8 mouse cellular contexts compared by ENCODE assay signal in the genomic region with DNA sequence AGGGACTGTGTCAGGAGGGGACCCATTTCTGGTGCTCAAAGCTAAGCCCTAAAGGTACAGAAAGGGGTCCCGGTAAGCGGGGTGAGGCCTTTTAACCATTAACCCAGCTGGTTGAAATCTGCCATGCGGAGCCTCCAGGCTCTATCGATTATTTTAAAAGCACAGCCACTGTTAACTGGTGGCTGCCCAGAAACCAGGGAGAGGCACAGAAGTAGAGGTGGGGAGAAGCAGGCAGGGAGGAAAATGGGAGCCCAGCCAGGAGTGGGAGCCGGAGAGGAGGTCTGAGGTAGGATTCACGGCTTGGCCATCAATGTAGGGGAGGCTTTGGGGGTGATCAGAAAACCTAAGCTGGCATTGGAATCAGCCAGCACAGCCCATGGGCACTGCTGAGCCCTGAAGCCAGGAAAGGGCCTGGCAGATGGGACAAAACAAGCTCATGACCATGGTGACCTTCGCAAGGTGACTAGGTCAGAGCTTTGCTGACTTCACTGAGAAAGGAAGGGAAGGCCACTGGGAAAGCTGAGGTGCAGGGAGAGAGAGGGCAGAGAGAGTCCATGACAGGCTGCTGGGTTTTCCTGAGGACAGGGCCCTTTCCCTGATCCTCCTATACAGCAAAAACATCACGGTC. TPM values are rescaled to one million over a fixed set of nuclear protein-coding genes. Genes with fewer than 3 reads are reported as not detected.
DNase-seq lines count a peak whose midpoint lies in the region; ATAC-seq and TF ChIP-seq lines count a peak whose summit lies in the region.
"Had no signal": no experiment of that assay in that cellular context is flagged by ENCODE, and none has a peak within 500 bp of the region (broad histone marks: within the 10 kb centered on the region; RNA-seq: fewer than 3 reads in every experiment).

No protein-coding gene starts in this region.

- H3K9ac ChIP-seq in heart, embryonic 11.5 days (ENCODE audit: low read depth, low read length), result no peak overlapping the region
- H3K9ac ChIP-seq in intestine, embryonic 14.5 days (ENCODE audit: low read length), result no peak overlapping the region
- peak overlapping the region; percentile 61 for H3K9ac ChIP-seq in liver, postnatal 0 days (replicated peaks)
- H3K9ac ChIP-seq: midbrain, embryonic 12.5 days had no signal

- H3K27ac ChIP-seq in layer of hippocampus, adult 2 months, result peak overlapping the region; percentile 78
- peak overlapping the region; percentile 69 for H3K27ac ChIP-seq in heart, embryonic 11.5 days (ENCODE audit: low read depth, low read length)
- peak overlapping the region; percentile 80 for H3K27ac ChIP-seq in intestine, embryonic 14.5 days (ENCODE audit: low read depth)
- peak overlapping the region; percentile 95 for H3K27ac ChIP-seq in liver, postnatal 0 days (ENCODE audit: low read depth)
- H3K27ac ChIP-seq: midbrain, embryonic 12.5 days had no signal

- H3K27me3 ChIP-seq in heart, embryonic 11.5 days (ENCODE audit: control insufficient read depth, insufficient read depth, low read length), result no peaks in the 10 kb centered on the region; the same call in 1 of the 2 replicates
- H3K27me3 ChIP-seq in intestine, embryonic 14.5 days (replicated peaks; ENCODE audit: control insufficient read depth, insufficient read depth, low read length), result no peaks in the 10 kb centered on the region
- no peaks in the 10 kb centered on the region for H3K27me3 ChIP-seq in liver, postnatal 0 days (ENCODE audit: insufficient read depth, low read length)
- H3K27me3 ChIP-seq: midbrain, embryonic 12.5 days had no signal

- no peak for DNase-seq in layer of hippocampus, adult 2 months (ENCODE audit: low spot score in 2 of 2)
- no peak for DNase-seq in layer of hippocampus, adult 9-10 months (ENCODE audit: low spot score)
- DNase-seq in intestine, embryonic 14.5 days (ENCODE audit: low spot score), result peak; percentile 54
- DNase-seq in liver, postnatal 0 days, result peak; percentile 52
- DNase-seq in frontal cortex, postnatal 25 days (ENCODE audit: low spot score in 2 of 2), result no peak
- no peak for DNase-seq in gastrocnemius, postnatal 25 days

- 75% methylated on average over 8 of the region's 8 CpGs for WGBS in heart, embryonic 11.5 days (ENCODE audit: insufficient replicate concordance)
- WGBS in intestine, embryonic 14.5 days, result 66% methylated on average over 8 of the region's 8 CpGs
- 65% methylated on average over 8 of the region's 8 CpGs for WGBS in liver, postnatal 0 days (ENCODE audit: insufficient replicate concordance)

- peaks cover 19% of the 10 kb centered on the region for H3K4me1 ChIP-seq in heart, embryonic 11.5 days (ENCODE audit: control insufficient read depth, insufficient read depth, low read length)
- peaks cover 5% of the 10 kb centered on the region; the same call in 1 of the 2 replicates for H3K4me1 ChIP-seq in intestine, embryonic 14.5 days (replicated peaks; ENCODE audit: control insufficient read depth, insufficient read depth, low read length)
- peaks cover 58% of the 10 kb centered on the region for H3K4me1 ChIP-seq in liver, postnatal 0 days (ENCODE audit: insufficient read depth)
- H3K4me1 ChIP-seq: midbrain, embryonic 12.5 days had no signal

- ATAC-seq in heart, embryonic 11.5 days (replicated peaks; ENCODE audit: insufficient number of reproducible peaks, low FRiP score, low TSS enrichment), result no peak
- ATAC-seq in intestine, embryonic 14.5 days (replicated peaks; ENCODE audit: low FRiP score, low TSS enrichment, low read depth), result no peak
- ATAC-seq in liver, postnatal 0 days, result peak; percentile 85

- TF ChIP-seq EP300 in liver, postnatal 0 days (IDR thresholded peaks at IDR 0.05; ENCODE audit: low read depth), result no peak

- no peaks in the 10 kb centered on the region; the same call in 1 of the 2 replicates for H3K36me3 ChIP-seq in heart, embryonic 11.5 days (ENCODE audit: control insufficient read depth, insufficient read depth, low read length)
- peaks cover 16% of the 10 kb centered on the region for H3K36me3 ChIP-seq in intestine, embryonic 14.5 days (ENCODE audit: control insufficient read depth, insufficient read depth, low read length)
- peaks cover 4% of the 10 kb centered on the region for H3K36me3 ChIP-seq in liver, postnatal 0 days (replicated peaks; ENCODE audit: insufficient read depth, low read length)

- no peak overlapping the region for H3K4me3 ChIP-seq in layer of hippocampus, adult 2 months
- no peak overlapping the region for H3K4me3 ChIP-seq in heart, embryonic 11.5 days (ENCODE audit: low read depth, low read length)
- no peak overlapping the region for H3K4me3 ChIP-seq in intestine, embryonic 14.5 days (ENCODE audit: low read depth, low read length)
- no peak overlapping the region for H3K4me3 ChIP-seq in liver, postnatal 0 days (ENCODE audit: low read depth, low read length)
- H3K4me3 ChIP-seq: midbrain, embryonic 12.5 days had no signal

- no peak for TF ChIP-seq CTCF in layer of hippocampus, adult 2 months (conservative IDR thresholded peaks at IDR 0.05)
- no peak for TF ChIP-seq CTCF in liver, postnatal 0 days (IDR thresholded peaks at IDR 0.05; ENCODE audit: low read depth)

- no peaks in the 10 kb centered on the region for H3K9me3 ChIP-seq in heart, embryonic 11.5 days (replicated peaks; ENCODE audit: control insufficient read depth, low read length)
- no peaks in the 10 kb centered on the region for H3K9me3 ChIP-seq in intestine, embryonic 14.5 days (ENCODE audit: control insufficient read depth, low read length)
- no peaks in the 10 kb centered on the region for H3K9me3 ChIP-seq in liver, postnatal 0 days (ENCODE audit: low read length)
- H3K9me3 ChIP-seq: midbrain, embryonic 12.5 days had no signal

- H3K4me2 ChIP-seq in heart, embryonic 11.5 days, result no peak overlapping the region
- no peak overlapping the region for H3K4me2 ChIP-seq in intestine, embryonic 14.5 days (ENCODE audit: low read length)
- H3K4me2 ChIP-seq in liver, postnatal 0 days (ENCODE audit: low read depth, low read length), result peak overlapping the region; percentile 15
- H3K4me2 ChIP-seq: midbrain, embryonic 12.5 days had no signal

RNA-seq across cellular contexts. Expression of a gene that starts 12.3 kb away (rescaled TPM):
- total RNA-seq in layer of hippocampus, adult 2 months (2021), result 10 to 100 TPM; 76.6 to 80.3 TPM
- 17.5 and 19.5 TPM in 2 replicates for polyA plus RNA-seq in heart, embryonic 11.5 days (2014; fragmentation: Nextera tagmentation; extraction: Ambion mirVana)
- 26.8 and 28.1 TPM in 2 replicates for polyA plus RNA-seq in intestine, embryonic 14.5 days (2014; fragmentation: Nextera tagmentation; extraction: Ambion mirVana)
- 8.3 and 10.7 TPM in 2 replicates for polyA plus RNA-seq in liver, postnatal 0 days (2015; fragmentation: Nextera tagmentation; extraction: Ambion mirVana)
- total RNA-seq in gastrocnemius, postnatal 25 days (2021), result 10 to 100 TPM; 34.1 to 43.6 TPM

RNA-seq across cellular contexts. Expression of a gene that starts 22.2 kb away (rescaled TPM):
- 10 to 100 TPM; 13.6 TPM for total RNA-seq in layer of hippocampus, adult 2 months (2021)
- polyA plus RNA-seq in heart, embryonic 11.5 days (2014; fragmentation: Nextera tagmentation; extraction: Ambion mirVana), result 15.2 and 19.8 TPM in 2 replicates
- 27.5 and 28.0 TPM in 2 replicates for polyA plus RNA-seq in intestine, embryonic 14.5 days (2014; fragmentation: Nextera tagmentation; extraction: Ambion mirVana)
- 6.1 and 6.6 TPM in 2 replicates for polyA plus RNA-seq in liver, postnatal 0 days (2015; fragmentation: Nextera tagmentation; extraction: Ambion mirVana)
- total RNA-seq in gastrocnemius, postnatal 25 days (2021), result 1 to 10 TPM; 2.6 to 3.0 TPM

RNA-seq across cellular contexts. Expression of a gene that starts 55.7 kb away (rescaled TPM):
- 10 to 100 TPM; 25.0 to 28.0 TPM for total RNA-seq in layer of hippocampus, adult 2 months (2021)
- polyA plus RNA-seq in heart, embryonic 11.5 days (2014; fragmentation: Nextera tagmentation; extraction: Ambion mirVana), result 11.2 and 16.7 TPM in 2 replicates
- 14.6 and 15.4 TPM in 2 replicates for polyA plus RNA-seq in intestine, embryonic 14.5 days (2014; fragmentation: Nextera tagmentation; extraction: Ambion mirVana)
- 5.8 and 6.8 TPM in 2 replicates for polyA plus RNA-seq in liver, postnatal 0 days (2015; fragmentation: Nextera tagmentation; extraction: Ambion mirVana)
- 10 to 100 TPM in 1 of 2 experiments, 1 to 10 TPM in 1; 9.6 to 10.0 TPM for total RNA-seq in gastrocnemius, postnatal 25 days (2021)

RNA-seq across cellular contexts. Expression of a gene that starts 56.1 kb away (rescaled TPM):
- total RNA-seq in layer of hippocampus, adult 2 months (2021), result 10 to 100 TPM; 75.2 to 81.3 TPM
- polyA plus RNA-seq in heart, embryonic 11.5 days (2014; fragmentation: Nextera tagmentation; extraction: Ambion mirVana), result 39.3 and 45.9 TPM in 2 replicates
- 47.2 and 55.1 TPM in 2 replicates for polyA plus RNA-seq in intestine, embryonic 14.5 days (2014; fragmentation: Nextera tagmentation; extraction: Ambion mirVana)
- 13.0 and 15.9 TPM in 2 replicates for polyA plus RNA-seq in liver, postnatal 0 days (2015; fragmentation: Nextera tagmentation; extraction: Ambion mirVana)
- total RNA-seq in gastrocnemius, postnatal 25 days (2021), result 10 to 100 TPM; 20.6 to 22.7 TPM

Comparison
In these comparisons a context has a peak if more than half of its experiments do, and no peak if none do; other contexts are left out.
1. DNase-seq: peak in intestine, embryonic 14.5 days (single experiment) and liver, postnatal 0 days (single experiment); none in layer of hippocampus, adult 2 months (0 of 2), layer of hippocampus, adult 9-10 months (single experiment), frontal cortex, postnatal 25 days (0 of 2) and gastrocnemius, postnatal 25 days (single experiment).
2. Peak in every context shown above with its lines, with median percentiles within 50 percentile points of each other: H3K27ac ChIP-seq.